8 mouse cellular contexts compared by ENCODE assay signal in the genomic region with DNA sequence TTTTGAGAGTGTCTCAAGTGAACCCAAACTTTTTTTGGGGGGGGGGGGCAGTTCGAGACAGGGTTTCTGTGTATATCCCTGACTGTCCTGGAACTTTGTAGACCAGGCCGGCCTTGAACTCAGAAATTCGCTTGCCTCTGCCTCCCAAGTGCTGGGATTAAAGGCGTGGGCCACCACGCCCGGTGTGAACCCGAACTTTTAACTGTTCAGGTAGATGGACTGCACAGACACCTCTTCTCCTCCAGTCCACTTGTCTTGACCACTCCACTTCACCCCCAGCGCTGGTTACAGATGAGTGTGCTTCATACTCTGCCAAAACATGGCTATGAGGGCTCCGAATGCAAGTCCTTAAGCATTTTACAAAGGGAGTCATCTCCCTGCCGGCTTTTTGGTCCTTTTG. TPM values are rescaled to one million over a fixed set of nuclear protein-coding genes. Genes with fewer than 3 reads are reported as not detected.
DNase-seq lines count a peak whose midpoint lies in the region; ATAC-seq lines count a peak whose summit lies in the region.

No protein-coding gene starts in this region.

- DNase-seq in kidney, postnatal 36 days, result no peak
- no peak for DNase-seq in embryonic facial prominence, embryonic 14.5 days (ENCODE audit: low spot score)
- no peak for DNase-seq in gastrocnemius, postnatal 10 days
- DNase-seq in gastrocnemius, postnatal 25 days, result no peak
- DNase-seq in frontal cortex, postnatal 14 days (ENCODE audit: low spot score in 2 of 2), result no peak

- peaks cover 31% of the 10 kb centered on the region for H3K4me1 ChIP-seq in kidney, embryonic 15.5 days
- peaks cover 14% of the 10 kb centered on the region; the same call in 1 of the 2 replicates for H3K4me1 ChIP-seq in embryonic facial prominence, embryonic 14.5 days (ENCODE audit: control insufficient read depth, insufficient read depth, low read length)
- peaks cover 10% of the 10 kb centered on the region for H3K4me1 ChIP-seq in intestine, embryonic 16.5 days (ENCODE audit: control insufficient read depth, insufficient read depth, low read length)
- peaks cover 41% of the 10 kb centered on the region for H3K4me1 ChIP-seq in neural tube, embryonic 13.5 days (replicated peaks)

- peak overlapping the region; percentile 98 for H3K4me3 ChIP-seq in kidney, embryonic 15.5 days (replicated peaks)
- peak overlapping the region; percentile 98 for H3K4me3 ChIP-seq in embryonic facial prominence, embryonic 14.5 days (ENCODE audit: low read depth, low read length)
- H3K4me3 ChIP-seq in intestine, embryonic 16.5 days (ENCODE audit: low read length), result peak overlapping the region; percentile 88; the same call in 1 of the 2 replicates
- peak overlapping the region; percentile 98 for H3K4me3 ChIP-seq in neural tube, embryonic 13.5 days

- H3K9me3 ChIP-seq in kidney, embryonic 15.5 days (replicated peaks), result no peaks in the 10 kb centered on the region
- H3K9me3 ChIP-seq in embryonic facial prominence, embryonic 14.5 days (ENCODE audit: control insufficient read depth, low read length), result no peaks in the 10 kb centered on the region
- H3K9me3 ChIP-seq in intestine, embryonic 16.5 days (ENCODE audit: control insufficient read depth, low read length), result no peaks in the 10 kb centered on the region
- no peaks in the 10 kb centered on the region for H3K9me3 ChIP-seq in neural tube, embryonic 13.5 days

- peak overlapping the region; percentile 69 for H3K4me2 ChIP-seq in kidney, embryonic 15.5 days
- H3K4me2 ChIP-seq in embryonic facial prominence, embryonic 14.5 days (ENCODE audit: low read depth, low read length), result peak overlapping the region; percentile 78
- H3K4me2 ChIP-seq in intestine, embryonic 16.5 days (ENCODE audit: low read depth, low read length), result peak overlapping the region; percentile 67
- peak overlapping the region; percentile 92 for H3K4me2 ChIP-seq in neural tube, embryonic 13.5 days

- WGBS in kidney, embryonic 15.5 days, result 90% methylated on average over 10 of the region's 10 CpGs
- 92% methylated on average over 10 of the region's 10 CpGs for WGBS in embryonic facial prominence, embryonic 14.5 days
- 86% methylated on average over 10 of the region's 10 CpGs for WGBS in intestine, embryonic 16.5 days
- WGBS in neural tube, embryonic 13.5 days, result 96% methylated on average over 10 of the region's 10 CpGs

- ATAC-seq in kidney, embryonic 15.5 days (replicated peaks; ENCODE audit: low FRiP score), result no peak
- ATAC-seq in embryonic facial prominence, embryonic 14.5 days (ENCODE audit: low read depth), result no peak
- no peak for ATAC-seq in intestine, embryonic 16.5 days
- ATAC-seq in neural tube, embryonic 13.5 days (ENCODE audit: low read depth), result no peak

- no peak overlapping the region for H3K27ac ChIP-seq in kidney, embryonic 15.5 days
- H3K27ac ChIP-seq in embryonic facial prominence, embryonic 14.5 days (replicated peaks; ENCODE audit: low read depth, low read length), result no peak overlapping the region
- H3K27ac ChIP-seq in intestine, embryonic 16.5 days (ENCODE audit: low read length), result no peak overlapping the region
- H3K27ac ChIP-seq in neural tube, embryonic 13.5 days (replicated peaks), result no peak overlapping the region

- no peaks in the 10 kb centered on the region for H3K27me3 ChIP-seq in kidney, embryonic 15.5 days
- H3K27me3 ChIP-seq in embryonic facial prominence, embryonic 14.5 days (replicated peaks; ENCODE audit: control insufficient read depth, insufficient read depth, low read length), result no peaks in the 10 kb centered on the region
- H3K27me3 ChIP-seq in intestine, embryonic 16.5 days (replicated peaks; ENCODE audit: control insufficient read depth, insufficient read depth, low read length), result no peaks in the 10 kb centered on the region
- H3K27me3 ChIP-seq in neural tube, embryonic 13.5 days, result no peaks in the 10 kb centered on the region

- H3K9ac ChIP-seq in kidney, embryonic 15.5 days, result peak overlapping the region; percentile 98; the same call in 1 of the 2 replicates
- H3K9ac ChIP-seq in embryonic facial prominence, embryonic 14.5 days (ENCODE audit: low read depth, low read length), result peak overlapping the region; percentile 99; the same call in 1 of the 2 replicates
- no peak overlapping the region for H3K9ac ChIP-seq in intestine, embryonic 16.5 days (ENCODE audit: low read depth, low read length)
- peak overlapping the region; percentile 99; the same call in 1 of the 2 replicates for H3K9ac ChIP-seq in neural tube, embryonic 13.5 days

- H3K36me3 ChIP-seq in kidney, embryonic 15.5 days, result peaks cover 48% of the 10 kb centered on the region
- peaks cover 48% of the 10 kb centered on the region for H3K36me3 ChIP-seq in embryonic facial prominence, embryonic 14.5 days (ENCODE audit: control insufficient read depth, insufficient read depth, low read length)
- H3K36me3 ChIP-seq in intestine, embryonic 16.5 days (ENCODE audit: control insufficient read depth, insufficient read depth, low read length), result no peaks in the 10 kb centered on the region; the same call in 1 of the 2 replicates
- peaks cover 34% of the 10 kb centered on the region for H3K36me3 ChIP-seq in neural tube, embryonic 13.5 days

RNA-seq across cellular contexts. Expression of a gene that starts 2.0 kb away (rescaled TPM):
- polyA plus RNA-seq in kidney, embryonic 15.5 days (2015; fragmentation: Nextera tagmentation; extraction: Ambion mirVana), result 104 and 117 TPM in 2 replicates
- polyA plus RNA-seq in embryonic facial prominence, embryonic 14.5 days (2014; fragmentation: Nextera tagmentation; extraction: Ambion mirVana), result 60.9 and 71.9 TPM in 2 replicates
- polyA plus RNA-seq in intestine, embryonic 16.5 days (2015; fragmentation: Nextera tagmentation; extraction: Ambion mirVana), result 53.2 and 53.7 TPM in 2 replicates
- 103 and 104 TPM in 2 replicates for polyA plus RNA-seq in neural tube, embryonic 13.5 days (2015; fragmentation: Nextera tagmentation; extraction: Ambion mirVana)
- total RNA-seq in gastrocnemius, postnatal 10 days (2021), result 10 to 100 TPM; 21.1 to 42.1 TPM
- total RNA-seq in gastrocnemius, postnatal 25 days (2021), result 10 to 100 TPM; 16.3 to 16.8 TPM

RNA-seq across cellular contexts. Expression of a gene that starts 35.4 kb away (rescaled TPM):
- 0.76 and 0.84 TPM in 2 replicates for polyA plus RNA-seq in kidney, embryonic 15.5 days (2015; fragmentation: Nextera tagmentation; extraction: Ambion mirVana)
- polyA plus RNA-seq in embryonic facial prominence, embryonic 14.5 days (2014; fragmentation: Nextera tagmentation; extraction: Ambion mirVana), result 1.7 and 2.8 TPM in 2 replicates
- polyA plus RNA-seq in intestine, embryonic 16.5 days (2015; fragmentation: Nextera tagmentation; extraction: Ambion mirVana), result 0.48 and 0.50 TPM in 2 replicates
- polyA plus RNA-seq in neural tube, embryonic 13.5 days (2015; fragmentation: Nextera tagmentation; extraction: Ambion mirVana), result 0.17 and 0.19 TPM in 2 replicates
- total RNA-seq in gastrocnemius, postnatal 10 days (2021), result under 1 TPM; 0.43 to 0.85 TPM
- total RNA-seq in gastrocnemius, postnatal 25 days (2021), result under 1 TPM; 0.35 to 0.38 TPM
